Mouse (Mus musculus) hindbrain, embryonic 10.5 days (tissue): ENCODE data around the gene Elp4. TPM values are rescaled to one million over a fixed set of nuclear protein-coding genes. Genes with fewer than 3 reads are reported as not detected.

Experiments used
- DNase-seq: peaks from one replicate; pipeline ENCODE4 v3.0.0-alpha.2; 2017; ENCODE audit warnings: low spot score
- H3K27ac ChIP-seq: fragments of 300-500 bp; sonication (generic); 2 replicates; pipeline ENCODE4 v1.5.1; 2016; ENCODE audit warnings: mild to moderate bottlenecking, moderate library complexity
- H3K27me3 ChIP-seq: fragments of 300-500 bp; sonication (generic); 2 replicates; pipeline ENCODE4 v1.6.1; 2016; ENCODE audit warnings: mild to moderate bottlenecking; ENCODE audit not compliant: poor library complexity, insufficient read depth, severe bottlenecking
- H3K36me3 ChIP-seq: fragments of 300-500 bp; sonication (generic); 2 replicates; pipeline ENCODE4 v1.6.1; 2016; ENCODE audit warnings: mild to moderate bottlenecking, moderate library complexity
- H3K4me1 ChIP-seq: fragments of 300-500 bp; sonication (generic); replicated peaks from 2 replicates; pipeline ENCODE4 v1.6.1; 2016; ENCODE audit warnings: mild to moderate bottlenecking
- H3K4me3 ChIP-seq: fragments of 300-500 bp; sonication (generic); 2 replicates; pipeline ENCODE4 v1.5.1; 2016; ENCODE audit warnings: mild to moderate bottlenecking, moderate library complexity
- H3K9me3 ChIP-seq: fragments of 300-500 bp; sonication (generic); 2 replicates; pipeline ENCODE4 v1.6.1; 2016; ENCODE audit warnings: mild to moderate bottlenecking, moderate library complexity
- WGBS: fragments of 180-500 bp; shearing (Covaris S2); methylation state at CpG from one replicate; pipeline ENCODE4 v1.1.7; 2016; 5-methylcytosine and 5-hydroxymethylcytosine counted together
- polyA plus RNA-seq: library from polyadenylated mRNA; unstranded; fragments of >200 nt; fragmentation: Nextera tagmentation; extraction: Ambion mirVana; gene quantifications from 2 replicates; pipeline ENCODE4 v1.2.1, GENCODE M21; 2016

Gene Elp4
- polyA plus RNA-seq, 1 experiment from 2014 or later = 49.8 TPM

DNA sequence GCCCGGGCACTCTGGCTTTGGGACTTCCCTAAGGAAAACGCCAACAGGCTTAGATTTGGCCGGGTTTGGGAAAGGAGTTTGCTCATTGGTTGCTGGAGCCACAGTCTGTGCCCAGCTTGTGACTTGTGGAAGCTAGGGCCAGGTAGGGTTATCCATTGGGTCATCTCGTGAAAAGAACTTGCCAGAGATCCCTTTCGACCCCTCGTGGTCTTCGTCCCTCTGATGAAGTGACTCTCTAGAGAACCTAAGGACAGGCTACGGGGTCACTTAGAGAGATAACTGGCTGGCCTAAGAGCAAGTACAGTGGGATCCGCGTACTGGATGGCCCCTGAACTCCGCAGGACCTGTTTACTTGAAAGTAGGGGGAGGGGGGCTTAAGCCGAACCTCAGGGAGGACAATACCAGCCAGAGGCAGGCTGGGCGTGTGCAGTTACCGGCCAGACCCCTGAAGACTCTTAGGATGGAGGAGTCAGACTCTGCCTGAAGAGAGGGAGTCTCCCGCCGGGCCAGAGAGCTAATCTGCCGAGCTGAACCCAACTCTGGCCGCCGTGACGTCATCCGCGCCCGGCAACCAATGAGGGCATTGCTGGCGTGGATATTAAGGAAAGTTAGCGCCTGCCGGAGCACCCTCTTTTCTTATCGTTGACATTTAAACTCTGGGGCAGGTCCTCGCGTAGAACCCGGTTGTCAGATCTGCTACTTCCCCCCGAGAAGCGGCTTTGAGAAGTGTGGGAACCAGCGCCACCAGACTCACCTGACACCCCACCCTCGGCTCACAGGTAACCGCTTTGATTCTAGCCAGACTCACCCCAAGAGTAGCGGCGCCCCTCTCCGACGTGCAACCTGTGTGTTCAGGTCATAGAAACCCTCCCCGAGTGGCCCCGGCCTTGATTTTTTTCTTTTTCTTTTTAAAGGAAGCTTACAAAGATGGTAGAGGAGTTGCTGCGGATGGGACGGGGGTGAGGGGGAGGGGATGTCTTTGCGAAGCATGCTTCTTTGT lies 235.8 kb downstream of the Elp4 start, which contains the start of gene Pax6:
TSS of gene Pax6 (plus strand) at position 630 of the 1,000 bp plus-strand sequence.
- Histone ChIP-seq H3K27me3 (peaks cover 100% of the 10 kb centered on the region), H3K9me3 (no peaks in the 10 kb centered on the region), H3K36me3 (no peaks in the 10 kb centered on the region), H3K4me1 (peaks cover 65% of the 10 kb centered on the region), H3K4me3 (peak within 1 kb of the TSS; percentile 46), H3K27ac (peak within 1 kb of the TSS; percentile 64; the same call in 1 of the 2 replicates)
- peak; percentile 64 for DNase-seq
- WGBS = under 1% methylated on average over 44 of the region's 44 CpGs

DNA sequence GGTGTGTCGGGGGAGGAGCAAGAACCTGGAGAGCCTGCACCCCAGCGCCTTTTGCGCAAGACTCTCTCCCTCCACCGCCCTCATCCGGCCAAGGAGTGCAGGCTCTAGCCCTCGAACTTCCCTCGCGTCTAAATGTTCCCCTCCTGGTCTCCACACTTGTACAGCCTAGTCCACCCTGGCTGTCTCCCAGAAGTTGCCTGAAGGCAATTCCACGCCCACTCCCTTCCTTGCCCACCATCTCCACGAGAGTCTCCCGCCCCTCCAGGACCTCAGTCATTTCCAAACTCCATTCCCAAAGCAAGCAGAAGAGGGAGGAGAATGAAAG lies 236.8 kb downstream of the Elp4 start:
- Histone ChIP-seq H3K27ac (no peak overlapping the region), H3K4me1 (peaks cover 60% of the 10 kb centered on the region), H3K36me3 (no peaks in the 10 kb centered on the region), H3K4me3 (no peak overlapping the region; the same call in 1 of the 2 replicates), H3K27me3 (peaks cover 100% of the 10 kb centered on the region), H3K9me3 (no peaks in the 10 kb centered on the region)
- under 1% methylated on average over 11 of the region's 11 CpGs for WGBS
- peak; percentile 54 for DNase-seq

DNA sequence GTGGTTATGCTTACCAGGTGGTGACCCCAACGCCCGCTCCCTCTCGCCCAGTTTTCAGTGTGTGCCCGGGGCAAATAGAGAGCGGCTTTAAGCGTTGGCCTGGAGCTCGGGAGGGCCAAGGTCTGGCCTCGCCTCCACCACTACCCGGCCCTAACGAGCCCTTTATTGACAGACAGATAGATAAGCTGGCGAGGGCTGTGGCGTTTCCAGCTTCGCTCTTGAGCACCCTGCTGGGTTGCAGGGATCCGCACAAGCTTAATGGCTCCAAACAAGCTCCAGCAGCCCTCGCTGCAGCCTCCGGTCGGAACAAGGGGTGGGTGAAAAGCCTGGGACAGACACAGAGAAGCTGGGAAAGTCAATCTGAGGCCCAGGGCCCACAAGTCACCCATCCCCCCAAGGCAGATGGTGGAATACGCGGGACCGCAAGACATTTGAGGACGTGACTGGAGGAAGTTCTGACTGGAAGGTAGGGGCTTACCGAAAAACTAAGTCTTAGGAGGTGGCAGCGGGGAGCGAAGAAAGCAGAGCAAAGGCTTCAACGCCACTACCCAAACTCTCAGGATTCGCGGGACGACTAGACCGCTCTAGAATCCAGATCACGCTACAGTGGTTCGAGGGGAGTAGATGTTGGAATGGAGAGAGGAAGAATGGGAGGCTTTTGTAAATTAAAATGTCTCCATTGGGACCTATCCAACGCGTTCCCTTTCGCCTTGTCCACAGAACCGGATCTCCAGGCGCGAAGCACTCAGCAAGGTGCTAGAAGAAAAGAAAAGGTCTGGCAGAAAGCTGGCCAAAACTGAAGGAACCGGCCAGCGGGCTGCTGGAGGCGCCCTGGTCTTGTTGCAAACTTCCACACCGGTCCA lies 237.4 kb downstream of the Elp4 start:
- WGBS = under 1% methylated on average over 41 of the region's 41 CpGs
- no peak overlapping the region for H3K27ac ChIP-seq
- peaks cover 54% of the 10 kb centered on the region for H3K4me1 ChIP-seq
- no peak for DNase-seq
- no peaks in the 10 kb centered on the region for H3K9me3 ChIP-seq
- H3K27me3 ChIP-seq = peaks cover 100% of the 10 kb centered on the region
- peak overlapping the region; percentile 26 for H3K4me3 ChIP-seq
- H3K36me3 ChIP-seq = no peaks in the 10 kb centered on the region

DNA sequence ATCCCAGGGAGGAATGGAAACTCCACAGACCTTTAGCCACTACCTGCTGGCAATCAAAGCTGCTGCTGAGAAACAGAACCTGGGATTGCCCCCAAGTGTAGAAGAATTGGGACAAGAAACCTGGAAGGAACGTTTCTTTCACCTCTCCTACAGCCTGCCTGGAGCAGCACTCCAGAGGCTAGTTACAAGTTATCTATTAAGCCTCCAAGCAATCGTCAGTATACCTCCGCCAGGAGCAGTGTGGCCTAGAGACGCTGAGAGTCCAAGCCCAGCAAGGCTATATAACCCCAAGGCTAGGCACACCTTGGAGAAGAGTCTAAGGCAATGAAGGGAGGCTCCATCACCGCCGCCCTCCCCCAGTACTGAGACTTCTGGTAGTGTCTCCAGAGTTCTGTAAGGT lies 238.0 kb downstream of the Elp4 start:
- 2% methylated on average over 6 of the region's 6 CpGs for WGBS
- peaks cover 100% of the 10 kb centered on the region for H3K27me3 ChIP-seq
- no peaks in the 10 kb centered on the region for H3K9me3 ChIP-seq
- H3K4me1 ChIP-seq = peaks cover 55% of the 10 kb centered on the region
- H3K36me3 ChIP-seq = no peaks in the 10 kb centered on the region
- peak; percentile 52 for DNase-seq
- H3K27ac ChIP-seq = no peak overlapping the region
- 0 out of 2 replicates have a peak overlapping the region, but pooled peaks have one; percentile 26 for H3K4me3 ChIP-seq

DNA sequence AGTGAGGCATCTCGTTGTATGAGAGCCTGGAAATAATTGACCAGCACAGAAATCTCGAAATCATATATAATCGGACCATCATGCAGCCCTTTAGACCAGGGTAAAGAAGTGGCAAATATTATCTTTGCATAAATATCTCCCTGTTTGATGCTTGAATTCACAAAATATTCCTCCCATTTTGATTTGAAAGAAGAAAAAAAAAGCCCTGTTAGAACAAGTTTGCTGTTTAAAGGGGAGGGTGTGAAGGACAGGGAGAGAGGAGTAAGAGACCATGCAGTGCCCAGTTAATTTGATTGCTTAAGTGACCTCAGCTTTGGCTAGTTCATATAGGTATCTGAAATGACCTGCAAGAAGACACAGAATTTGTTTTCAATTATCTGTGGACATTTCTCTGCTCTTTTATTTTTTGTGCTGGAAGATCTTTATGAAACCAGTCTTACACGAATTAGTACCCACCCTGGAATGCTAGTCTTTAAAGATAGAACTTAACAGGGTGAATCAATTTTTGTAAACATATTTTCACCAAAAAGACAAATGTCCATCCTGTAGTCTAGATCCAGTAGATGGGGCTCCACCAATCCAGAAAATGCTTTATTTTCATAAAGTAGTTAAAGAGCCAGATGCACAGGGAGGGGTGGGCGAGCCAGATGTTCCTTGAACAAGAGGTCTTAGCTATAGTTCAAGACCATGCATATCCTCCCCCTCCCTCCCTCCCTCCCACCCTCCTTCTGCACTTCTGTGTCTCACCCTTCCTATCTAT lies 238.7 kb downstream of the Elp4 start:
- Histone ChIP-seq H3K4me3 (no peak overlapping the region), H3K9me3 (no peaks in the 10 kb centered on the region), H3K27me3 (peaks cover 100% of the 10 kb centered on the region), H3K36me3 (no peaks in the 10 kb centered on the region), H3K4me1 (peaks cover 57% of the 10 kb centered on the region), H3K27ac (no peak overlapping the region)
- 11% methylated on average over 5 of the region's 5 CpGs for WGBS
- no peak for DNase-seq

DNA sequence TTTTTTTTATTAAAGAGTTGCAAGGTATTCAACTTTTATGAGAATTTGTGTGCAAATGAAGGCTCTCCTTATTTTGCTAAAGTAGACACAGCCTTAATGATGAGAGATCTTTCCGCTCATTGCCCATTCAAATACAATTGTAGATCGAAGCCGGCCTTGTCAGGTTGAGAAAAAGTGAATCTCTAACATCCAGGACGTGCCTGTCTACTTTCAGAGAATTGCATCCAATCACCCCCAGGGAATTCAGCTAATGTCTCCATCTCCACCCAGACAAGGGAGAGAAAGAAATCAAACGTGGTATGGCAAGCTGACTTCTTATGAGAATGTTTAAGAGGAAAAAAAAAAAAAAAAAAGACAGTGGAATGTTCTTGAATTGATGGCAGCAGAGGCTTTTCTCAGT lies 239.4 kb downstream of the Elp4 start:
- Histone ChIP-seq H3K27ac (no peak overlapping the region), H3K27me3 (peaks cover 100% of the 10 kb centered on the region), H3K9me3 (no peaks in the 10 kb centered on the region), H3K4me1 (peaks cover 59% of the 10 kb centered on the region), H3K36me3 (no peaks in the 10 kb centered on the region), H3K4me3 (no peak overlapping the region)
- 4% methylated on average over 5 of the region's 5 CpGs for WGBS
- no peak for DNase-seq

DNA sequence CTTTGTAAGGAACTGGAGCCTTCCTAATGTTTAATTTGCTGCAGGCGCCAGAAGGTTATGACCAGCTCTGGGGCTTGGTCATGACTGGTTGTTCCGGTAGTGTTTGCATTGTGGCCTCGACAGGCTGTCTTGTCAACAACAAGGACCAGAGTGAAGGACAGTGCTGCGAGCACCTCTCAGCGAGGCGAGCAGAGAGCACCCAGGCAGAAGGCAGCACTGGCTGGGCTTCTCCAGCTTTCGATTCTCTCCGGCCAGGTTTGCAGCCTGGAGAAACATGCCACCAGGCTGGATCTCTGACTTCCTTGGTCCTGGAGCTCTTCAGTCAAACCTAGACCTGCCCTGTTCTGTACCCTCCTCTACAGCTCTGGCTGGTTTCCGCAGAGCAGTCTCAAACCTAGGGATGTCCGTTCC lies 241.3 kb downstream of the Elp4 start:
- H3K9me3 ChIP-seq = no peaks in the 10 kb centered on the region
- H3K4me3 ChIP-seq = no peak overlapping the region
- no peaks in the 10 kb centered on the region for H3K36me3 ChIP-seq
- H3K27me3 ChIP-seq = peaks cover 100% of the 10 kb centered on the region
- H3K4me1 ChIP-seq = peaks cover 48% of the 10 kb centered on the region
- DNase-seq = peak; percentile 51
- WGBS = 4% methylated on average over 10 of the region's 10 CpGs
- no peak overlapping the region for H3K27ac ChIP-seq

DNA sequence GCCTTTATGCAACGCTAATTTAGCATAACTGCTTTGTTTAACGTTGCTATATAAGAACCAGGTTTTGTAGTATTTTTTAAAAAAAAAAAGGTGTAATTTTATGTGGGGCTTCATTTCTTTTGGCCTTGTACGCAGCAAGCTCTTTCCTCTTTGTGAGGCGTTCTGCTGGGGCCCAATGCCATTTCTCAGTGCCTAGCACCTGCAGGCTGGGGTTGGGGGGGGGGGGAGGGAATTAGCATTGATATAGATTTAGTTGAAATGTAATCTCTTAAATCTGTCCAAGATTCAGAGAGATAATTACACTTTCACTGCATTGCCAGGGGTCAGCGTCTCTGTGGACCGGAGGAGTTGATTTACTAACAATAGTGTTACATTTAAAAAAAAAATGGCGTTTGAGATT lies 241.8 kb downstream of the Elp4 start:
- 2% methylated on average over 7 of the region's 7 CpGs for WGBS
- Histone ChIP-seq H3K4me1 (peaks cover 43% of the 10 kb centered on the region), H3K36me3 (no peaks in the 10 kb centered on the region), H3K9me3 (no peaks in the 10 kb centered on the region), H3K27ac (no peak overlapping the region), H3K27me3 (peaks cover 100% of the 10 kb centered on the region), H3K4me3 (no peak overlapping the region)
- no peak for DNase-seq

DNA sequence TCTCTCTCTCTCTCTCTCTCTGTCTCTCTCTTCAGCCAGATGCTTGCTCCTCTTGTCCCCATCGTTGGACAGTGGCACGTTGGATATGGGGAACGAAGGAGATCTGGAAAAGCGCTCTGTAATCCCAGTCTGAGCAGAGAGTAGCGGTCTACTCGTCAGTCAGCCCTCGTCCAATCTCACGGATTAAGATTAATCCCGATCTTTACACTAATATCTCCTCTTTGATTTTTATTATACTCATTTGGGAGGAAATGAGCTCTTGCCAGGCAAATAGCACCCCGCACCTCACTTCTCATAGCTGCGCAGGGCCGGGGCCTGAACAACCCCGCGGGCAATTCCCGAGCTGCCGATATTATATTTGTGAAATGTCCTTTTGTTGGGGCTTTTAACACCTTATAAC lies 242.2 kb downstream of the Elp4 start:
- peaks cover 39% of the 10 kb centered on the region for H3K4me1 ChIP-seq
- no peak overlapping the region for H3K27ac ChIP-seq
- H3K36me3 ChIP-seq = no peaks in the 10 kb centered on the region
- 3% methylated on average over 16 of the region's 16 CpGs for WGBS
- DNase-seq = peak; percentile 33
- H3K27me3 ChIP-seq = peaks cover 100% of the 10 kb centered on the region
- no peak overlapping the region for H3K4me3 ChIP-seq
- H3K9me3 ChIP-seq = no peaks in the 10 kb centered on the region

DNA sequence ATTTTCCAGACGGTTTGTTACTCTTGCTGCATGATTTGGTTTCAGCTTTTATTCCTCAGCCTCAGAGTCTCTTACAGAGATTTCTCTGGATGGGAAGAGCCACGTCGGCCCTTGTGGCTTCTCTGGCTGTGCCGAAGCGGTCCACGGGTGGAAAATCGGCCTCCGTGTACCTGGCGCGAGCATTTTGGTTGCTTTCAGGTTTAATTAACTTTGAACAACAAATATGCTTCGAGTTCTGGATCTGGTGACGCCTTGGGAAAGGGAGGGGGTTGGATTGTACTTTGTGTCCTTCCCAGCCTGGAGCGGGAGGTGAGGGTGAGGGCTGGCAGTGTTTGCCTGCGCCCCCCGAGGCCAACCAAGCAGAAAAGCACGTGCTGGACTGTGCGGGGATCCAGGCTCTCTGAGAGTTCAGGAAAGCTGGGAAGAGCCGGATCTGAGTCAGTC lies 242.7 kb downstream of the Elp4 start:
- Histone ChIP-seq H3K27ac (no peak overlapping the region), H3K4me3 (0 out of 2 replicates have a peak overlapping the region, but pooled peaks have one; percentile 11), H3K36me3 (no peaks in the 10 kb centered on the region), H3K9me3 (no peaks in the 10 kb centered on the region), H3K4me1 (peaks cover 34% of the 10 kb centered on the region), H3K27me3 (peaks cover 100% of the 10 kb centered on the region)
- peak; percentile 55 for DNase-seq
- under 1% methylated on average over 18 of the region's 18 CpGs for WGBS

DNA sequence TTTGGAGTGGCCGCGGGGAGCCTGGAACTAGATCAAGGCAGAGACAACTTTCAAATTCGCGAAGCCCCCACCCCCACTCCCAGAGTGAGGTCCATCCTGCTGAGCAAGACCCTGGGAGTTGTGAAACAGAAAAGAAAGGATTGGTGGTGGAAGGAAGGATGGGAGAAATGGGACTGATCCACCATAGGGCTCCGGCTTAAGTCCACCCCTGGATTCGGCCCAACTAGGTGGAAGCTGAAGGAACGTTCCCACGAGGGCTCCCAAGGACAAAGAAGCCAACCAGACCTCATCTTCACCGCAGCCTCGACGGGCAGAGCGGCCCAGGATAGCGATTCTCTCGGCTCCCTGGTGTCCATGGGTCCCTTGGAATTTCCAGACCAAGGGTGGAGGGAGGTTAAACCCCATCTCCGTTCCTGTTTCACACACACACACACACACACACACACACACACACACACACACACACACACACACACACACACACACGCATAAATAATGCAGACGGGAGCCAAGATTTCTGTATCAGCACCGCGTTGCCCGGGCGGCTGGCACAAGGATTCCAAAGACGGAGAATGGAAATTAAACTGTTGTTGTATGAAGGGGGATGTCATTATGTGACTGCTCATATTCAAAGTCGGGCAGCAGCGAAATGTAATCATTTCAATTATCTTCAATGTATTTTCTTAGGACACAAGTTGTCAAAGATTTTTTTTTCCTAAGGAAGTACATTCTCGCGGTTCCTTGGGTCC lies 243.3 kb downstream of the Elp4 start:
- Histone ChIP-seq H3K4me3 (peak overlapping the region; percentile 42), H3K4me1 (peaks cover 32% of the 10 kb centered on the region), H3K9me3 (no peaks in the 10 kb centered on the region), H3K36me3 (no peaks in the 10 kb centered on the region), H3K27ac (no peak overlapping the region), H3K27me3 (peaks cover 100% of the 10 kb centered on the region)
- DNase-seq = peak; percentile 51
- WGBS = 1% methylated on average over 26 of the region's 26 CpGs
